Mouse (Mus musculus): ENCODE data around the gene Bmx. TPM values are rescaled to one million over a fixed set of nuclear protein-coding genes. Genes with fewer than 3 reads are reported as not detected.

Gene Bmx
- total RNA-seq, 2 experiments from 2014 or later: 0.27 to 0.45 TPM

DNA sequence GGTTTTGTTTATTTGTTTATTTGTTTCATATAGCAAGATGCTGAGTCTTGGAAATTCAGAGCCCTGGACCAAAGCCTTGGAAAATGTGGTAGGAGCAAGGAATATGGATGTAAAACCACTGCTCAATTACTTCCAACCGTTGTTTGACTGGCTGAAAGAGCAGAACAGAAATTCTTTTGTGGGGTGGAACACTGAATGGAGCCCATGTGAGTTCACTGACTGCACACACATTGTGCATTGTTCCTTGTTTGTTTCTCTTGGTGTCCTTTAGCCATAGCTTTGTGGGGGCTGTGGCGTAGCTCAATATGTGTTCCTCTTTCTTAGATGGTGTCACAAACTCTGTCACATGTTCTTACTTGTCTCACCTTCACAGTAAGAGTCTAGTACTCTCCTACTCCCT, 82.2 kb downstream of the Bmx start:
- no peak for DNase-seq (ENCODE audit: low spot score in 2 of 2)

DNA sequence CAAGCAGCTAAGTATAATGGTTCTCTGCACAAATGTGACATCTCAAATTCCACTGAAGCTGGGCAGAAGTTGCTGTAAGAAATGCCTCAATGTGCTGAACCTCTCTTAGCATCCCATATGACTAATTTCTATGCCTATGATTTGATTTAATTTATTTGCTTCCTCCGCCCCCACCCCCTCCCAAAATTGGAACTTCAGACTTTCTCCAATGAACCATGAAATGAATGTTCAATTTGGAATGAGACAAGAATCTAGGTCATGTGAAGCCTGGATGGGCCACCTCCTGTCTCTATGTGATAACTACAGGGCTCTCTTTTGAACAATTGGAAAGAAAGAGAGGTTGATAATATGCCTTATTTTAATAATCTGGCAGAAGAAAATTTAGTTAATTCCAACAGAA, 82.7 kb downstream of the Bmx start:
- DNase-seq (ENCODE audit: low spot score in 2 of 2): no peak

DNA sequence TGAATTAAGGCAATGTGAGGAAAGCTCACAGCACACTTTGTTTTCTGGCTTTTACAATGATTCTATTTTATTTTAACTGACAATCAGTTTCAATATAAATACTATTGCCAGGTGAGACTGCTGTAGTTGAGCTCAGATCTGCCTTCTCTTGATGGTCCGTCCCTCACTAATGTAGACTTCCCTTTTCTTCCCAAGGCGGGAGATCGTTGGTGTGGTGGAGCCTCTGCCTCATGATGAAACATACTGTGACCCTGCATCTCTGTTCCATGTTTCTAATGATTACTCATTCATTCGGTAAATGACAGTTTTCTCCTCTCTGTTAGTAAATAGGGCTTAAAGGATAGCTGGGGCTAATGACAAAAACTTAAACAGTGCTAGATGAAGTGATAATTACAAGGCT, 84.1 kb downstream of the Bmx start:
- no peak for DNase-seq (ENCODE audit: low spot score in 2 of 2)

DNA sequence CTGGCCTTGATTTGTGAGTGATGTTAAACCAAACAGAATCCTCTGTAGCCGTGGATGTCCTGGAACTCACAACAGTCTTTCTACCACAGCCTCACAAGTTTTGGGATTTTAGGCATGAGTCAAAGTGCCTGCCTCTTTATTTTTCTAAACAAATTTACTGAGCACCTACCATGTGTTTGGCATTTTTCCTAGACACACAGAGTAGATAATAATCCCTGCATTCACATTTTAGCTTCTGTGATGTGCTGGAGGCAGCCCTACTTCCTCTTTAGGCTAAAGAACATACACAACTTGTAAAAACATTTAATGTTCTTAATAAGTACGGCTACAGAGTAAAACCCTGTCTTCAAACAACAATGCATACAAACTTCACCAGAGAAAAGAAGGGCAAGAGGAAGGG, 87.0 kb downstream of the Bmx start:
- DNase-seq (ENCODE audit: low spot score in 2 of 2): no peak

GRCm38 (mm10) chrX:164164681-164165080, 93.3 kb downstream of the Bmx start:
- no peak for DNase-seq (ENCODE audit: low spot score in 2 of 2)

DNA sequence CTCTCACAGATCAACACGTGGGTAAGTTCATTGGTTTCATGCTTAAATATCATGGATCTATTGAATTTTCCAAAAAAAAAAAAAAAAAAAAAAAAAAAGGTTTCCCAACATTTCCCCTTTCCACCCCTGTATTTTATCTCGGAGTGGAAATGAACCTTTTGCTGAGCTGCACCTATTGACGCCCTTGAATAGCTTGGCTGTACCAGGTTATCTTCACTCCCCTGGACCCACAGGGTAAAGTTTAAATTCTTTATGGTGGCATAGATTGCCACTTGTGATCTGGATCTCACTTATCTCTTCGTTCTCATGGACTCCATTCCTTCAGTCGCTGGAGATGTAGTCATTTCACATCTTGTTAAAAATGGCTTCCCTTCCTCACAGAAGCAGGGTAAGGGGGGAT, 103.4 kb downstream of the Bmx start:
- no peak for DNase-seq (ENCODE audit: low spot score in 2 of 2)

GRCm38 (mm10) chrX:164153606-164154005, 104.4 kb downstream of the Bmx start:
- DNase-seq (ENCODE audit: low spot score in 2 of 2): no peak

DNA sequence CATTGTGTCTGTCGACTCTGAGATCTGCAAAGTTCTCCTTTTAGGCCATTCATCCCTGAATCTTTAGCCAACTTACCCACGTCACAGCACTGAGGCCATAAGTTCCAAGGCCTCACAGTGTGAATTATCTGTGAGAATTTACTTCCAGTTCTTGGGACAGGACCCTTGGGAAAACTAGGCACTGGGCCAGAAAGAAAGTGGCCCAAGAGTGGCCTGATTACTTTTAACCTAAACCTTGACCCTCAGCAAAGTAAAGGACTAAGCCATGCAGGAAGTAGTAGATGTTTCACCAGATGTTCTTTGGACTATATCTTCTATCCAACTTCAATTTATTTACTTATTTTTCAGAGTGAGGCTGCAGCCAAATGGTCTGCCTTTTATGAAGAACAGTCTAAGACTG, 105.3 kb downstream of the Bmx start:
- no peak for DNase-seq (ENCODE audit: low spot score in 2 of 2)

GRCm38 (mm10) chrX:164145463-164146250, 112.3 kb downstream of the Bmx start:
- DNase-seq (ENCODE audit: low spot score in 2 of 2): no peak

Other genes with a start within 250 kb of the Bmx start
- gene Car5b, start 230.2 kb downstream of the Bmx start, total RNA-seq (2021): 10 to 100 TPM; 26.1 to 46.2 TPM
- 1 to 10 TPM; 4.8 to 5.0 TPM for gene Siah1b, start 181.7 kb downstream of the Bmx start, total RNA-seq (2021)
- under 1 TPM in 1 of 2 experiments, not detected in 1; 0.80 TPM for gene Cltrn, start 169.4 kb downstream of the Bmx start, total RNA-seq (2021)
- gene Ace2, start 118.9 kb downstream of the Bmx start, total RNA-seq (2021): 1 to 10 TPM; 2.1 to 4.3 TPM
- 10 to 100 TPM in 1 of 2 experiments, 1 to 10 TPM in 1; 4.3 to 12.5 TPM for gene Pir, start 11.2 kb upstream of the Bmx start, total RNA-seq (2021)
- gene Vegfd, start 115.2 kb upstream of the Bmx start, total RNA-seq (2021): 10 to 100 TPM; 26.2 to 65.4 TPM
- gene Piga, start 161.6 kb upstream of the Bmx start, total RNA-seq (2021): 10 to 100 TPM in 1 of 2 experiments, 1 to 10 TPM in 1; 5.1 to 13.2 TPM
- gene Asb11, start 178.8 kb upstream of the Bmx start, total RNA-seq (2021): under 1 TPM; 0.42 to 0.46 TPM
- not detected for gene Asb9, start 248.1 kb upstream of the Bmx start, total RNA-seq (2021)

Data from adrenal gland, adult 18-20 months (tissue).